Mouse (Mus musculus) gastrocnemius, postnatal 25 days (tissue): ENCODE results near the gene Hcrt. TPM values are rescaled to one million over a fixed set of nuclear protein-coding genes. Genes with fewer than 3 reads are reported as not detected.

ENCODE experiments used
- total RNA-seq, 2 experiments: library from RNA; stranded (reverse); gene quantifications; 1 replicate in 1 of 2; 2 replicates in 1 of 2; pipeline ENCODE4 v1.2.3; 2021

Hcrt gene
- total RNA-seq, 2 experiments from 2014 or later: not detected

Other genes with a start within 250 kb of the Hcrt start
- 10 to 100 TPM; 10.6 to 20.3 TPM for gene Acly, start 234.9 kb downstream of the Hcrt start, total RNA-seq
- under 1 TPM; 0.36 to 0.38 TPM for gene Ttc25, start 217.3 kb downstream of the Hcrt start, total RNA-seq
- gene Cnp, start 188.0 kb downstream of the Hcrt start, total RNA-seq: 1 to 10 TPM; 8.6 to 9.6 TPM
- gene Nkiras2, start 143.7 kb downstream of the Hcrt start, total RNA-seq: 10 to 100 TPM; 19.9 to 21.5 TPM
- 100 to 1,000 TPM; 123 to 126 TPM for gene Dnajc7, start 142.8 kb downstream of the Hcrt start, total RNA-seq
- under 1 TPM; 0.31 to 0.70 TPM for gene Zfp385c, start 70.5 kb downstream of the Hcrt start, total RNA-seq
- gene Dhx58, start 58.7 kb downstream of the Hcrt start, total RNA-seq: 1 to 10 TPM in 1 of 2 experiments, under 1 TPM in 1; 0.77 to 1.2 TPM
- 10 to 100 TPM; 11.7 to 11.8 TPM for gene Kat2a, start 50.5 kb downstream of the Hcrt start, total RNA-seq
- gene Hspb9, start 49.1 kb downstream of the Hcrt start, total RNA-seq: not detected
- gene Rab5c, start 24.7 kb downstream of the Hcrt start, total RNA-seq: 10 to 100 TPM; 40.4 to 43.1 TPM
- gene Kcnh4, start 3.0 kb downstream of the Hcrt start, total RNA-seq: not detected
- gene Ghdc, start 8.0 kb upstream of the Hcrt start, total RNA-seq: 1 to 10 TPM; 4.8 to 4.9 TPM
- 100 to 1,000 TPM in 1 of 2 experiments, 10 to 100 TPM in 1; 93.2 to 126 TPM for gene Stat5b, start 87.8 kb upstream of the Hcrt start, total RNA-seq
- 10 to 100 TPM; 10.9 to 14.8 TPM for gene Stat5a, start 96.4 kb upstream of the Hcrt start, total RNA-seq
- gene Stat3, start 176.6 kb upstream of the Hcrt start, total RNA-seq: 10 to 100 TPM; 32.5 to 49.5 TPM
- gene Cavin1, start 208.0 kb upstream of the Hcrt start, total RNA-seq: 100 to 1,000 TPM; 175 to 196 TPM
- 10 to 100 TPM; 56.9 to 60.0 TPM for gene Atp6v0a1, start 246.5 kb upstream of the Hcrt start, total RNA-seq